Mouse (Mus musculus) heart, embryonic 14.5 days (tissue): Measurements from ENCODE around the gene Vipas39. TPM values are rescaled to one million over a fixed set of nuclear protein-coding genes. Genes with fewer than 3 reads are reported as not detected.
"Not testable (repeated sequence)": the region's sequence is repeated elsewhere in the genome, so short reads cannot be mapped to it uniquely, and the experiment has no call there.

Source experiments
- ATAC-seq: fragments of 200-750 bp; cut with Nextera tagmentation; 2 replicates; pipeline ENCODE4 v1.8.0; 2017; ENCODE audit warnings: low read depth, moderate TSS enrichment; ENCODE audit not compliant: insufficient number of reproducible peaks, insufficient read depth, low FRiP score
- H3K27ac ChIP-seq, 2 experiments: fragments of 200-500 bp in 1 of 2; fragments of 300-500 bp in 1 of 2; sonication (generic) in 1 of 2; replicated peaks in 1 of 2; 2 replicates each; pipeline ENCODE4 v1.5.1; 2012 to 2014; ENCODE audit warnings: low read depth in 2 of 2, low read length in 2 of 2, control low read depth in 1 of 2, mild to moderate bottlenecking in 1 of 2, mixed read lengths in 1 of 2; ENCODE audit not compliant: control insufficient read depth in 1 of 2, insufficient read depth in 1 of 2
- H3K27me3 ChIP-seq: fragments of 300-500 bp; sonication (generic); 2 replicates; pipeline ENCODE4 v1.6.1; 2014; ENCODE audit warnings: mild to moderate bottlenecking, low read length, control low read depth; ENCODE audit not compliant: control insufficient read depth, insufficient read depth
- H3K36me3 ChIP-seq: fragments of 300-500 bp; sonication (generic); 2 replicates; pipeline ENCODE4 v1.6.1; 2014; ENCODE audit warnings: mild to moderate bottlenecking, control low read depth, low read length, mixed read lengths; ENCODE audit not compliant: control insufficient read depth, insufficient read depth
- H3K4me1 ChIP-seq, 2 experiments: fragments of 200-500 bp in 1 of 2; fragments of 300-500 bp in 1 of 2; sonication (generic) in 1 of 2; 2 replicates each; pipeline ENCODE4 v1.6.1; 2012 to 2014; ENCODE audit warnings: low read length in 2 of 2, control low read depth in 1 of 2, mixed read lengths in 1 of 2; ENCODE audit not compliant: control insufficient read depth in 2 of 2, insufficient read depth in 2 of 2
- H3K4me2 ChIP-seq: fragments of 300-500 bp; sonication (generic); 2 replicates; pipeline ENCODE4 v1.6.1; 2014; ENCODE audit warnings: mild to moderate bottlenecking, low read length
- H3K4me3 ChIP-seq, 2 experiments: fragments of 200-500 bp in 1 of 2; fragments of 300-500 bp in 1 of 2; sonication (generic) in 1 of 2; 2 replicates each; pipeline ENCODE4 v1.5.1; 2012 to 2014; ENCODE audit warnings: low read length in 2 of 2, mild to moderate bottlenecking in 2 of 2, control low read depth in 1 of 2, low read depth in 1 of 2, moderate library complexity in 1 of 2; ENCODE audit not compliant: control insufficient read depth in 1 of 2, insufficient read depth in 1 of 2
- H3K9ac ChIP-seq: fragments of 300-500 bp; sonication (generic); 2 replicates; pipeline ENCODE4 v1.6.1; 2014; ENCODE audit warnings: mild to moderate bottlenecking, low read length
- H3K9me3 ChIP-seq: fragments of 300-500 bp; sonication (generic); 2 replicates; pipeline ENCODE4 v1.6.1; 2016; ENCODE audit warnings: low read length, control low read depth; ENCODE audit not compliant: control insufficient read depth
- WGBS: fragments of 180-500 bp; shearing (Covaris S2); extraction: QIAGEN DNeasy Blood & Tissue Kit; methylation state at CpG from one replicate; pipeline ENCODE4 v1.1.7; 2014; 5-methylcytosine and 5-hydroxymethylcytosine counted together
- polyA plus RNA-seq: library from polyadenylated mRNA; unstranded; fragments of >200 nt; fragmentation: Nextera tagmentation; extraction: Ambion mirVana; gene quantifications from 2 replicates; pipeline ENCODE4 v1.2.1, GENCODE M21; 2014

Gene Vipas39
- polyA plus RNA-seq, 1 experiment from 2014 or later, result 39.2 TPM

- WGBS, result 89% methylated on average over 2 of the region's 2 CpGs
These were observed 36.4 kb downstream of the Vipas39 start for GRCm38 (mm10) chr12:87229633-87230032.

DNA sequence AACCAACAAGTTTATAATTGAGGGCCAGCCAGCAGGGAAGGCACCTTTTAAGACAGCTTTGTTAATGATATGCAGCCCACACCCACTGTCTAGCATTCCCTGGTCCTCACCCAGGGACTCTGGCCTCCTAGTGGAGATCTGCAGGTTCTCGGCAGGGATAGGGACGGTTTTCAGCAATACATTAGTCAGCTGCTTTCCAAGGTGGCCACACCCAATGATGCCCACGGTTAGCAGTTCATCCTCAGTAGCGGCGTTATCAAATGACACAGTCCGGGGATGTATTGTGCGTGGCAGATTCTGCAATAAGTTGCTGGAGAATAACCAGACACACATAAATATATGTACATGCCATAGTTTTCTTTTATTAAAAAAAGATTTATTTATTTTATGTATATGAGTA, 39.3 kb downstream of the Vipas39 start:
- Histone ChIP-seq H3K27me3 (no peaks in the 10 kb centered on the region), H3K4me2 (no peak overlapping the region), H3K4me1 (no peaks in the 10 kb centered on the region; a peak in 2 of 4 replicates), H3K36me3 (no peaks in the 10 kb centered on the region), H3K9me3 (no peaks in the 10 kb centered on the region; the same call in 1 of the 2 replicates), H3K27ac (no peak overlapping the region), H3K4me3 (no peak overlapping the region), H3K9ac (no peak overlapping the region)
- 70% methylated on average over 7 of the region's 7 CpGs for WGBS
- no peak for ATAC-seq

More at GRCm38 (mm10) chr12:87229633-87230032, 36.4 kb downstream of the Vipas39 start:
- H3K27ac ChIP-seq, result no peak overlapping the region
- ATAC-seq, result no peak
- no peak overlapping the region for H3K4me2 ChIP-seq
- no peak overlapping the region for H3K4me3 ChIP-seq
- H3K9me3 ChIP-seq, result no peaks in the 10 kb centered on the region; the same call in 1 of the 2 replicates
- H3K27me3 ChIP-seq, result no peaks in the 10 kb centered on the region
- no peak overlapping the region for H3K9ac ChIP-seq
- no peaks in the 10 kb centered on the region for H3K36me3 ChIP-seq
- H3K4me1 ChIP-seq, result no peaks in the 10 kb centered on the region; a peak in 2 of 4 replicates

DNA sequence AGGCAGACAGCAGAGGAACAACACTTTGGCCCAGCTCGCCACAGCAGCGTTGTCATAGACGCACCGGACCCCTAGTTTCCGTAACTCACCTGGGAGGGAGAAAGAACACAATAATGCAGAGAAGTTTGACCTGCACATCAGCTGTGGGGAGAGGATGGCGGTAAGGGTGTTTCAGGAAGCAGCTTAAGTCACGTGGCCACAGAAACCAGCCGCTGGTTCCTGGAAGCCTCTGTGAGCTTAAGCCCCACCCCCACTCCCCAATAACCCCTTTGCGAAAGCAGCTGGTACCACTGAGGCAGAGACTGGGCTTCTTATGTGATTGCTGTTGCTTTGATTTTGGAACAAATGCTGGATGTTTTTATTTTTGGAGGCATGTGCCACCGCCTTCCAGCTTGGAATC, 41.1 kb downstream of the Vipas39 start:
- Histone ChIP-seq H3K9me3 (no peaks in the 10 kb centered on the region; the same call in 1 of the 2 replicates), H3K27me3 (no peaks in the 10 kb centered on the region), H3K4me3 (no peak overlapping the region), H3K36me3 (no peaks in the 10 kb centered on the region), H3K27ac (no peak overlapping the region), H3K4me2 (peak overlapping the region; percentile 28), H3K9ac (no peak overlapping the region), H3K4me1 (no peaks in the 10 kb centered on the region; a peak in 2 of 4 replicates)
- WGBS, result 62% methylated on average over 10 of the region's 10 CpGs
- ATAC-seq, result no peak

- Histone ChIP-seq H3K4me3 (no peak overlapping the region), H3K9me3 (no peaks in the 10 kb centered on the region), H3K27ac (no peak overlapping the region), H3K36me3 (no peaks in the 10 kb centered on the region), H3K4me1 (peaks cover 0 to 7% of the 10 kb centered on the region in 2 experiments; a peak in 2 of 4 replicates), H3K4me2 (no peak overlapping the region), H3K9ac (no peak overlapping the region), H3K27me3 (no peaks in the 10 kb centered on the region)
- WGBS, result 53% methylated on average over 7 of the region's 7 CpGs
- ATAC-seq, result no peak
These were observed 46.7 kb downstream of the Vipas39 start for GRCm38 (mm10) chr12:87219362-87219761.

GRCm38 (mm10) chr12:87217596-87217995, 48.5 kb downstream of the Vipas39 start:
- Histone ChIP-seq H3K9me3 (no peaks in the 10 kb centered on the region), H3K27ac (no peak overlapping the region), H3K36me3 (no peaks in the 10 kb centered on the region), H3K4me1 (peaks cover 0 to 7% of the 10 kb centered on the region in 2 experiments; a peak in 2 of 4 replicates), H3K4me2 (no peak overlapping the region), H3K9ac (no peak overlapping the region), H3K27me3 (no peaks in the 10 kb centered on the region), H3K4me3 (no peak overlapping the region)
- ATAC-seq, result no peak

DNA sequence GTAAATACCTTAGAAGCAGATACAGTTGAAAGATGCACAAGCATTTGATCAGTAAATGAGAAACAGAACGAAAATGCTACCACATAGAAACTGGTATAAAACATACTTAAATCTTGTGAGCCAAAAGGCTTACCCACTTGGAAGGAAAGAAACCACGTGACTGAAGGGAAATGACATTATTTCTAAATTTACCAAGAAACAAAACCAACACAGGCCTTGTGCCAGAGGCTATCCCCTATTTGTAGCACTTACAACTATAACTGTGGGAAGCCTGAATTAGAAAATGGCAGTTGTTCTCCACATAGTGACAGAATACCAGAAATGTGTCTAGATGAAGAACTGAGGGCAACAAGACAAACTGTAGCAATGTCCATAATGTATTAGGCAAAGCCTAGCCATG, 50.0 kb downstream of the Vipas39 start:
- H3K4me3 ChIP-seq, result no peak overlapping the region
- no peak overlapping the region for H3K9ac ChIP-seq
- no peaks in the 10 kb centered on the region for H3K9me3 ChIP-seq
- H3K4me2 ChIP-seq, result no peak overlapping the region
- no peaks in the 10 kb centered on the region for H3K36me3 ChIP-seq
- no peaks in the 10 kb centered on the region for H3K27me3 ChIP-seq
- H3K4me1 ChIP-seq, result peaks cover 0 to 7% of the 10 kb centered on the region in 2 experiments; a peak in 2 of 4 replicates
- whole genome bisulfite sequencing, result 57% methylated on average over 2 of the region's 2 CpGs
- H3K27ac ChIP-seq, result no peak overlapping the region
- no peak for ATAC-seq

DNA sequence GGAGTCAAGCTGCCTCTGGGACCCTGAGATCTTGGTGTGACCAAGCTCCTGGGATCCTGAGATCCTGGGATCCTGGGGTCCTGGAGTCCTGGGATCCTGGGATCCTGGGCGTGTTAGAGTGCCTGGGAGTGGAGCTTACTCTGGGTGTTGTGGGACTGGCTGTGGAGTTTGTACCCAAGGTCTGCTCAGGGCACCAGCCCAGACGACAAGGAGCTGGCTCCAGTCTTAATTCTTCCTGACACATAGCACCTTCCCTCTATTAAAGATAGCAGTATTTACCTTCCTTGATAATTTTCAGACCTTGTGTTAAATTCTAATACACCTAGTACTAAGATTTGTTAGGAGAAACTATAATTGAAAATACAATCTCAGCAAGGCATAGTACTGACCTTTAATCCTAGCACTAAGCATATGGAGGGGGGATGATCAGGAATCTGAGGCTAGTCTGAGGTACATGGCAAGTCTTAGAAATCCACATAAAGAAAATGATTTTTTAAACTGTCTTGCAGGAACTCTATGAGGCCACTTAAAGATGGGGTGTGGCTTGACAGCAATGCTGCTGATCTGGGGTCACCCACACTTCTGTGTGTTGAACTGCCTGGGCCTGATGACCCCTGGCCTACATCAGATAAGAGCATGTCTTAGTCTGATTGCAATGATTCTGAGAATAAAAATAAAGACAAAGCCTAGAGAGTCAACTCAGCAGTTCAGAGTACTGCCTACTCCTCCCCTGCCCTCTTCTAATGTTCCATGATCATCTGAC, 53.0 kb downstream of the Vipas39 start:
- WGBS, result 41% methylated on average over 2 of the region's 2 CpGs
- Histone ChIP-seq H3K36me3 (no peaks in the 10 kb centered on the region), H3K9me3 (no peaks in the 10 kb centered on the region), H3K4me3 (no peak overlapping the region), H3K27me3 (no peaks in the 10 kb centered on the region), H3K27ac (no peak overlapping the region), H3K4me2 (no peak overlapping the region), H3K4me1 (no peaks in the 10 kb centered on the region), H3K9ac (no peak overlapping the region)
- no peak for ATAC-seq

DNA sequence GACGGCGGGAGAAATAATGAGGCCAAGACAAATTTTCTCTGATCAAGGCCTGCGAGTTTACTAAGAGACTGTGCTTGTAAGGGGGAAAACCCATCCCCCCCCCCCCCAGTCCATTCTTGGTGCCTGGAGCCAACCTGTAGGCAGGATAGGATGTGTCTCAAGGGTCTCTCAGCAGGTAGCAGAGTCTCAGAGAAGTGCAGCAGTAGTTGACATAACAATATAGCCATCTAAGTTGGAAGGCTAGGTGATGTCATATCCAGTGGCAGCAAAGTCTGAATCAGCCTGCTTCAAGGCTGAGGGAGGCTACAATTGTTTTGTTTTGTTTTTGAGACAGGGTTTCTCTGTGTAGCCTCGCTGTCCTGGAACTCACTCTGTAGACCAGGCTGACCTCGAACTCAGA, 60.3 kb downstream of the Vipas39 start:
- 82% methylated on average over 5 of the region's 5 CpGs for WGBS
- H3K9me3 ChIP-seq, ATAC-seq: not testable (repeated sequence)

More for the DNA sequence above, 60.3 kb downstream of the Vipas39 start:
- not testable (repeated sequence) for H3K4me3 ChIP-seq, H3K4me2 ChIP-seq, H3K36me3 ChIP-seq, H3K27ac ChIP-seq, H3K27me3 ChIP-seq, H3K9ac ChIP-seq, H3K4me1 ChIP-seq
